ENCODE assay signal across 7 mouse cellular contexts in the genomic region with DNA sequence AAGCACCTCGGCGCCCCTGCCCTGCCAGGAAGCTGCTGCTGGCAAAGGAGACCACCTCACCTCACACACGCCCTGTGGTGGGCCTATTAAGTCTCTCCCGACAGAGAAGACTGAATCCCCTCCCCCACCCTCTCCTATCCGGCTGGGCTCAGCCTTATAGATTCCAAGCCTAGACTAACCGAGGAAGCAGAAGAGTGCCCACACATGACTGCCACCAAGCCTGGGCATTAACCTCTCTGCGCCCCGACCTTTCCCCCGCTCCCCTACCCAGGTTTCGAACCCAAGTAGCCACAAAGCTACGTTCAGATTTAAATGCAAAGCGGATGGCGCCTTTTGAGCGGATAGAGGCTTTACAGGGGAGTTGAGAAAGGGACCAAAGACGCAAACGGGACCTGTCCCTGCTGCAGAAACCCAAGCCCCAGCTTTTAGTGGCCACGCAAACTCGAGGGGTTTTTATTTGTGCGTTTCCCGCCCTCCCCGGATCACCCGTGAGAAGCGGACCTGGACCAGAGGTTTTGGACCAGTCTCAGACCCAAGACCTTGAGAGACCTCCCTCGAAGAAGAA. TPM values are rescaled to one million over a fixed set of nuclear protein-coding genes. Genes with fewer than 3 reads are reported as not detected.
DNase-seq lines count a peak whose midpoint lies in the region; ATAC-seq and TF ChIP-seq lines count a peak whose summit lies in the region.

No protein-coding gene starts in this region.

- ATAC-seq in forebrain, embryonic 12.5 days (ENCODE audit: low FRiP score), result no peak
- ATAC-seq in liver, embryonic 13.5 days (ENCODE audit: low read depth), result no peak

- no peak for DNase-seq in testis, postnatal 10 days (ENCODE audit: low spot score)
- no peak for DNase-seq in liver, embryonic 13.5 days
- DNase-seq in B cell, adult 2 months, result no peak
- no peak for DNase-seq in thymus, postnatal 0 days (ENCODE audit: low spot score)
- no peak for DNase-seq in adrenal gland, adult (ENCODE audit: inconsistent age in 2 of 2, low spot score in 1 of 2)

- TF ChIP-seq POLR2A in testis, adult 2 months (IDR thresholded peaks at IDR 0.05; ENCODE audit: control insufficient read depth, low read depth, low read length), result no peak

- no peaks in the 10 kb centered on the region for H3K9me3 ChIP-seq in forebrain, embryonic 12.5 days
- H3K9me3 ChIP-seq in liver, embryonic 13.5 days (replicated peaks), result no peaks in the 10 kb centered on the region

- TF ChIP-seq CTCF in testis, adult 2 months (IDR thresholded peaks at IDR 0.05; ENCODE audit: control insufficient read depth, insufficient read depth, insufficient replicate concordance, low read depth, low read length), result no peak

- peaks cover 16% of the 10 kb centered on the region for H3K4me1 ChIP-seq in testis, adult 2 months (ENCODE audit: control insufficient read depth, insufficient read depth, low read length)
- H3K4me1 ChIP-seq in forebrain, embryonic 12.5 days, result peaks cover 63% of the 10 kb centered on the region
- peaks cover 9% of the 10 kb centered on the region; the same call in 1 of the 2 replicates for H3K4me1 ChIP-seq in liver, embryonic 13.5 days (replicated peaks)

- H3K36me3 ChIP-seq in testis, adult 2 months (ENCODE audit: control insufficient read depth, insufficient read depth, low read length), result no peaks in the 10 kb centered on the region
- H3K36me3 ChIP-seq in forebrain, embryonic 12.5 days (replicated peaks), result no peaks in the 10 kb centered on the region
- no peaks in the 10 kb centered on the region for H3K36me3 ChIP-seq in liver, embryonic 13.5 days

- peak overlapping the region; percentile 78 for H3K9ac ChIP-seq in forebrain, embryonic 12.5 days
- H3K9ac ChIP-seq in liver, embryonic 13.5 days, result peak overlapping the region; percentile 47; the same call in 1 of the 2 replicates

- H3K27me3 ChIP-seq in testis, adult 2 months (ENCODE audit: control insufficient read depth, insufficient read depth, low read length), result no peaks in the 10 kb centered on the region
- peaks cover 94% of the 10 kb centered on the region for H3K27me3 ChIP-seq in forebrain, embryonic 12.5 days
- peaks cover 97% of the 10 kb centered on the region for H3K27me3 ChIP-seq in liver, embryonic 13.5 days

- H3K4me3 ChIP-seq in testis, adult 2 months (ENCODE audit: control insufficient read depth, low read depth, low read length), result peak overlapping the region; percentile 53
- peak overlapping the region; percentile 60 for H3K4me3 ChIP-seq in forebrain, embryonic 12.5 days (replicated peaks)
- peak overlapping the region; percentile 50 for H3K4me3 ChIP-seq in liver, embryonic 13.5 days (replicated peaks)

- H3K4me2 ChIP-seq in forebrain, embryonic 12.5 days, result peak overlapping the region; percentile 63
- H3K4me2 ChIP-seq in liver, embryonic 13.5 days, result peak overlapping the region; percentile 57

- no peak overlapping the region for H3K27ac ChIP-seq in testis, adult 2 months (ENCODE audit: control insufficient read depth, insufficient read depth, low read depth, low read length)
- H3K27ac ChIP-seq in forebrain, embryonic 12.5 days, result peak overlapping the region; percentile 93
- H3K27ac ChIP-seq in liver, embryonic 13.5 days, result no peak overlapping the region

- 3% methylated on average over 24 of the region's 24 CpGs for WGBS in forebrain, embryonic 12.5 days
- WGBS in liver, embryonic 13.5 days (ENCODE audit: insufficient replicate concordance), result 6% methylated on average over 24 of the region's 24 CpGs

RNA-seq across cellular contexts. Expression of gene Bcor, which starts 33.0 kb away (rescaled TPM):
- polyA plus RNA-seq in testis, adult 2 months (2012; rRNA removed), result 0.65 and 0.72 TPM in 2 replicates
- polyA plus RNA-seq in forebrain, embryonic 12.5 days (2016; fragmentation: Nextera tagmentation; extraction: Ambion mirVana), result 23.1 and 23.5 TPM in 2 replicates
- polyA plus RNA-seq in liver, embryonic 13.5 days (2015; fragmentation: Nextera tagmentation; extraction: Ambion mirVana), result 3.8 and 4.2 TPM in 2 replicates
- polyA plus RNA-seq in thymus, postnatal 0 days (2015; fragmentation: Nextera tagmentation; extraction: Ambion mirVana), result 14.1 and 14.2 TPM in 2 replicates
